Mouse (Mus musculus) kidney, postnatal 25 days (tissue): ENCODE data around the gene Prkaca.
A peak's percentile ranks its signal among the peaks of the same experiment; 100 is the strongest.

Source experiments
- DNase-seq, 2 experiments: peaks; one replicate each; pipeline ENCODE4 v3.0.0; 2021; ENCODE audit warnings: mixed read lengths in 2 of 2

Prkaca gene

DNA sequence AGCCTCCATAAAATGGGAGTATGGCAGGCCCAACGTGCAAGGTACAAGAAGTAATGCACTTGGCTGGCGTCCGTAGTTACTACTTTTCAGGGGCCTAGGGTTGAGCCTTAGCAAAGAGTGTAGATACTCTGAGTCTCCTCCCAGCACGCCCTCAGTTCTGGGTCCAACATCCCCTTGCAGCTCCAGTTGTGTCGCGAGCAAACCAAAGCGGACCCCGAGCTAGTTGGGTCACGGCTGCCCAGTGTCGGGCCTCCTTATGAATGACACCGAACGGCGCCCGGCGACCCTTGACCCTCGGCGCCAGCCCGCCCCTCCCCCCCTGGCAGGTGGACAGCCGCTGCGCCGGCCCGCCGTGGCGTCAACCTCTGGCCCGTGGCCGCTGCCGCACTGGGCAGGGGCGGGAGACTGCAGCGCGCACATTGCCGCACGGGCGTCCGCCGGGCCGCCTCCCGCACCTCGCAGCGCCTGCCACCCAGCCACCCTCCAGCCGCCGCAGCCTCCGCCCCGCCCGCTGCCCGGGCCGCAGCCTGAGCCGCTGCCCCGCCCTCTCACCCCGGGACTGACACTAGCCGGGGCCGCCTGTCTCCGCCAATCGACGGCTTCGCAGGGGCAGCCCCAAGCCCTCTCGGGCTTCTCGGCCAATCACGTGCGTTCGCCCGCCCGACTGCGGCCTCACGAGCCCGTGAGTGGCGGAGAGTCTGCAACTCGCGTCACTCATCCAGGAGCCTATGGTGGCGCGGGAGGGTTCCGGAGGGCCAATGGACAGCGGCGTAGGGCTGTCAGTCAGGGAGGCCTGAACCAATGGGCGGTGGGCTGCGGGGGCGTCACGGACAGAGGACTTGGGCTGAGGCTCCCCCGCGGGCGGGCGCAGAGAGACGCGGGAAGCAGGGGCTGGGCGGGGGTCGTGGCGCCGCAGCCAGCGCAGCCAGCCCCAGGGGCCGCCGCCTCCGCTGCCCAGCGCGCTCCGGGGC lies at the start of gene Prkaca:
Gene Prkaca (plus strand): TSS at position 844 of the 971 bp plus-strand sequence.
- peak; percentile 97 to 100 for DNase-seq

DNA sequence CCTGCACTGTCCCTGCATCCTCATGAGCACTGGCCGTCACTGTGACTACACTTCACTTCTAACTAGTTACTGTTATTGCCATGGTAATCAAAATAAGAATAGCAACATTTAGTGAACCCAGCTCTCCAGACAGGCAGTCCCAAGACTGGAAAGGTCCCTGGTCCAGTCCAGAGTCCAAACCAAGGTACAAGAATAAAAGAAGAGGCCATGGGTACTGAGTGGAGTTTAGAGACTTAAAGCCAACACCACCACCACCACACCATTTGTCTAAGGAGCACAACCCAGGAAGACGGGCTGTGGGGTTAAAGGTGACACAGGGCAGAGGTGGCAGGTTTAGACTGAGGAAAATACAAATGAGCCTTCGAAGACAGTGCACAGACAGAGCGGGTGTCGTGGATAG lies 48.2 kb upstream of the Prkaca start:
- peak; percentile 20 to 65 for DNase-seq

DNA sequence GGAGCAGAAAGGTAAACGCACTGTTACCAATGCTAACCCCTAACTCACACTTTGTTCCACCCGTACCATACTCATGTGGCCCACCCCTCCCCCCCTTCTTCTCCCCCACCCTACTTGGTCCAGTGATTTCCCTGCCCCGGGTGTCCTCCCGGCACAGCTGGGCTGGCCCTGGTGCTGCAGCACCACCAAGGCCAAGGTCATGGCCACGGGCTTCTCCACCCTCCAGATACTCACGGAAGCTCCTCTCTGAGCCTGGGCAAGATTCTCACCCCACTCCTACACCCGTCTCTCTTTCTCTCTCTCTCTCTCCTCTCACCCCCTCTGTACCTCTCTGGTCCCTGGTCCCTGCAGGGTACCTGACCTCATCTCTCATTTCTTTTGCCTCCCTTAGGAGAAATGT lies 46.5 kb upstream of the Prkaca start:
- DNase-seq, result peak in 1 of 2 experiments; percentile 73

DNA sequence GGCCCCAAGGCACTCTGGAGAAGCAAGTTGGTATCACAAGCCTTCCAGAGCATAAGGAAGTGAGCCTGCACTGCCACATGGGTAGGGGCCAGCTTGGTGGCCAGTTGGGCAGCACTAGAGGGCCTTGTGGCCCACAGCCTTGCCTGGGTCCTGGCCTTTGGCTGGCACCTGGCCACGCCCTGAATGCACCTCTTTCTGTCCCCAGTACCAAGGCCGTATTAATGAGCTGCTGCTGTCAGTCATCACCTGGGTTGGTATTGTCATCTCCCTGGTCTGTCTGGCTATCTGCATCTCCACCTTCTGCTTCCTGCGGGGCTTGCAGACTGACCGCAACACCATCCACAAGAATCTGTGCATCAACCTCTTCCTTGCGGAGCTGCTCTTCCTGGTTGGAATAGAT lies 38.6 kb upstream of the Prkaca start:
- no peak for DNase-seq

DNA sequence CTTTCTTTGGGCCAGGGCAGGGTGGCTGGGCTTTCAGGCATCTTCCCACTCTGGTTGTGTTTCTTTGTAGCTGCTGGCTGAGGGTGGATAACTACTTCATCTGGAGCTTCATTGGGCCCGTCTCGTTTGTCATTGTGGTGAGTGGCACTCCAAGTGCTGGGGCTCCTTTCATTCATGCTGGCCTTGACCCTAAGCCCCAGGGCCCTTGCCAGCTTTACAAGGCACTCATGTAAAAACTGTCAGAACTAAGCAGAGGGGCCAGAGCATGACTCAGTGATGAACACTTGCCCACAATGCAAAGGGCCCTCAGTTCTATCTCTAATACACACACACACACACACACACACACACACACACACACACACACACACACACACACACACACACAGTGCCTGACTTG lies 37.8 kb upstream of the Prkaca start:
- DNase-seq, result no peak

DNA sequence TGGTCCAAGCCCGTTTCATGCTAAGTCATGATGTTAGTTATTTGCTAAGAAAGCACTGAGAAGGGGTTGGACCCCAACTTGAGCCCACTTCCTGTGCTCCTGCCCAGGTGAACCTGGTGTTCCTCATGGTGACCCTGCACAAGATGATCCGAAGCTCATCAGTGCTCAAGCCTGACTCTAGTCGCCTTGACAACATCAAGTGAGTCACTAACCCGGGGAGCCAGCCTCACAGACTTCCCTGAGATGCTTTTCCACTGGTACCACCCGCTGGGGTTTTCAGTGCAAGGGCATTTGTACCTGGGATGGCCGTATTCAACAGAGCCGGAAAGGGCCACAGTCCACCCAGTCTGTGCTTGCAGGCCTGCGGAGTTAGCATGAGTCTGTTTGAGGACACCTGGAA lies 37.4 kb upstream of the Prkaca start:
- DNase-seq, result no peak

DNA sequence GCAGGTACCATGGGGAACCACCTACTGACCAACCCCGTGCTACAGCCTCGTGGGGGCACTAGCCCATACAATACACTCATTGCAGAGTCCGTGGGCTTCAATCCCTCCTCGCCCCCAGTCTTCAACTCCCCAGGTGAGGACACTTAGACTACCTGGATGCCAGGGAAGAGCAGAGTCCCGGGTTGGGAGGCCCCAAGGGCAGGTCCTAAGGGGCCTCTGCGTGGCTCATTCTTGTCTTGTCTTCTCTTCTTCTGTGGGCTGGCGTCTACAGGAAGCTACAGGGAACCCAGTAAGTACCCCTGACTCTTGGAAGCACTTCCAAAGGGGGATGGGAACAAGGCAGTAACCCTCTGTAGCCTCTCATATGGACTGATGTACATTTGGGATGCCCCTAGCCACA lies 35.1 kb upstream of the Prkaca start:
- DNase-seq, result peak in 1 of 2 experiments; percentile 26

DNA sequence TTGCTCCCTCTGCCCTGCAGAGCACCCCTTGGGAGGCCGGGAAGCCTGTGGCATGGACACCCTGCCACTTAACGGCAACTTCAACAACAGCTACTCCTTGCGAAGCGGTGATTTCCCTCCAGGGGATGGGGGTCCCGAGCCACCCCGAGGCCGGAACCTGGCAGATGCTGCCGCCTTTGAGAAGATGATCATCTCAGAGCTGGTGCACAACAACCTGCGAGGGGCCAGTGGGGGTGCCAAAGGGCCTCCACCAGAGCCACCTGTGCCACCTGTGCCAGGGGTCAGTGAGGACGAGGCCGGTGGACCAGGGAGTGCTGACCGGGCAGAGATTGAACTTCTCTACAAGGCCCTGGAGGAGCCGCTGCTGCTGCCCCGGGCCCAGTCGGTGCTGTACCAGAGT lies 34.5 kb upstream of the Prkaca start:
- DNase-seq, result peak in 1 of 2 experiments; percentile 29

DNA sequence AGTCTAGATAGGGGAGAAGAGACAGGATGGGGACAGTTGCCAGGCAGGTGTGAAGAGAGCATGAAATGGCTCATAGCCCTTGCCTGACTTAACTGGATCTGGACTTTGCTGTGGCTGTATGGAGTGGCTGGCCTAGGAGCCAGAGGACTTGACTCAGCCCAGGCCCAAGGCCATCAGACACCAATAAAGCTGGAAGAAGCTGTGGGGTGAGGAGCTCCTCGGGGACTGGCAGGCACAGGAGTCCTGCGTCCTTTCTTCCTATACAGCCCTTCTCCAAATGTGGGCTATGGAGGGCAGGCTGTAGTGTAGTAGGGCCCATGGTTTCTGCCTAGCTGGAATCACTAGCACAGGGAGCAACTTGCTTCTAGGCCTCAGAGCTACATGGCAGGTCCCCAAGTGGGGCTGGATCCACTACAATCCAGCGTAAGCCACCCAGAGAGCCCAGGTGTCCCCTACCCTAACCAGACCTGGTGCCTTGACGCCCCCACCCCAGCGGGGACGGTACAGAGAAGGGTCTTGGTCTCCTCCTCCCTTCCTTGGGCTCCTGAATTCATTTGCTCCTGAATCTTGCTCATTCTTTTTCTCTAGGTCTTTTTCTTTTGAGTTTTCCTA lies 31.6 kb upstream of the Prkaca start:
- no peak for DNase-seq

DNA sequence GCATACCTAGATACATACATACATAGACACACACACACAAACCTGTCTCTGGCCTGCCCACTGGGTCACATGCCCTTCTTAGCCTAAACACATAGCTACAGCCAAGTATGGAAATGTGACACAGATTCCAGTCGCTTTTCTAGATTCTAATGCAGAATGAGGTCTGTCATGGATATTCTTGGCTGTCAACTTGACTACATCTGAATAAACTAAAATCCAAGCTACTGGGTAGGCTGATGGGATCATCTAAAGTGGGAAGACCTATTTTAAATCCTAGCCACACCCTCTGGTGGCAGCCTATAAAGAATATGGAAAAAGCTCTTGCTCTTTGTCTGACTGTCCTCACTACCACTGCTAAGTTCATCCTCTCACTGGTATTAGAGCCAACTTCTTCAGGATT lies 30.3 kb upstream of the Prkaca start:
- DNase-seq, result no peak

DNA sequence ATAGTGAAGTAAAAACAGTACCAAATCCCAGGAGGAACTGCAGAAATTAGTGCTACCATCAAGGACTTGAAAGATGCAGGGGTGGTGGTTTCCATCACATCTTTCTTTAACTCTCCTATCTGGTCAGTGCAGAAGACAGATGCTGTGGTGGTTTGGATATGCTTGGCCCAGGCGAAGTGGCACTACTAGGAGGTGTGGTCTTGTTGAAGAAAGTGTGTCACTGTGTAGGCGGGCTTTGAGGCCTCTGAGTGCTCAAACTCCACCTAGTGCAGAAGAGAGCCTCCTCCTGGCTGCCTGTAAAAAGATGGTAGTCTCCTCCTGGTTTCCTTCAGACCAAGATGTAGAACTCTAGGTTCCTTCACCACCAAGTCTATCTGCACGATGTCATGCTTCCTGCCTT lies 27.3 kb upstream of the Prkaca start:
- no peak for DNase-seq

DNA sequence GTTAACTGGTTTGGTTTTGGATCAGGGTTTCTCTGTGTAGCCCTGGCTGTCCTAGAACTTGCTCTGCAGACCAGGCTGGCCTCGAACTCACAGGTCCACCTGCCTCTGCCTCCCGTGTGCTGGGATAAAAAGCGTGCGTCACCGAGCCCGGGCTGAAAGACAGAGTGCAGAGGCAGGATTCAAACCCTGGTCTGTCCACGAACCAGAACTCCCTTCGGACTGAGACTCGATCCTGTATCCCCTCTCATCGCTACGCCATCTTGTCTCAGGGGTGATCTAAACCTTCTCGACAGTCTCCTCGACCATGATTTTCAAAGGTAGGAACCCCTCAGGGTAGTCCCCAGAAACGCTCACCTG lies 18.1 kb upstream of the Prkaca start:
- DNase-seq, result peak in 1 of 2 experiments; percentile 42

DNA sequence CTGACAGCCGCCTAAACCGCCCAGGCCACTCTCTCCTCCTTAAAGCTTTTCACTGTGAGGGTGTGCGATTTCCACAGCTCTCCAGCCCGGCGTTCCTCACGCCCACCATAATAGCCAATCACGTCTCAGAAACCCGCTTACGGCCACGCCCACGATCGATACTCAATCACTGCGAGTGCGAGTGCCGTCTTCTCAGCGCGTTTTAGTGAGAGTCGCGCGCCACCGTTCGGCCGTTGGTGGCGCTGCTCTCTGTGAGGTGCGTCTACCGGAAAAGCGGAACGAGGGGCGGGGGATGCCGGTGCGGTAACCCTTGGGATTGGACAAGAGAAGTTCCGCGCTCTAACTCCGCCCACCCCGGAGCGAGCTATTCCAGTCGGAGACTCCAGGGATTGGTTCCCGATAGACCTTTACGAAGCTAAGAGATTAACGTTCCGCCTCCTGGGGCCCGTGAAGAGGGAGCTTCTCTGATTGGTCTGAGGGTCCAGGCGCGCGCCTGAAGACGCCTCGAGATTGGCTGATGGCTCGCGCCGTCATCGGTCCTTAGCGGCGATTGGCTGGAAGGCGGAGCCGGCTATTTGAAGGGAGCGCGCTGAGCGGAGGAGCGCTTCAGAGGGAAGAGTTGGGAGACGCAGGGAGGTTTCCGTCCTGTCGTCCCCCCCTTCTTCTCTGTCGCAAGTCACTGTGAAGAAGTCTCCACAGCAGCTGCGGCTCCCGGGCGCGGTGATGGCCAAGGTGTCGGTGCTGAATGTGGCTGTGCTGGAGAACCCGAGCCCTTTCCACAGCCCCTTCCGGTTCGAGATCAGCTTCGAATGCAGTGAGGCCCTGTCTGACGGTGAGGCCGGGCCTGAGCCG lies 17.5 kb upstream of the Prkaca start, which contains the start of the genes Gm10644 and Asf1b:
Gene Gm10644 (minus strand): TSS at position 100 of the 852 bp plus-strand sequence.
Gene Asf1b (plus strand): TSS at position 402 of the 852 bp plus-strand sequence.
- peak; percentile 100 for DNase-seq

DNA sequence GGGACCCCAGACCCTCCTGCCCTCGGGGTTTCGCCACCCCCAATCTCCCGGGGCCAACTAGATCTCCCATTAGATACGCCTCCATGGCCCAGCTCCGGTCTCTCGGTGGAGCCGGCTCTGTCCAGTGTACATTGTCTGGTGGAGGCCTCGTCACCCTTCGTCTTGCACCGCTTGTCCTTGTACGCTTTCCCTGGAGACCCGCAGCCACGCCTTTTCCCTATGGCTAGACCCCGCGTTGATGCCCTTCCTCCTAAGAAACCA lies 16.9 kb upstream of the Prkaca start:
- DNase-seq, result no peak

DNA sequence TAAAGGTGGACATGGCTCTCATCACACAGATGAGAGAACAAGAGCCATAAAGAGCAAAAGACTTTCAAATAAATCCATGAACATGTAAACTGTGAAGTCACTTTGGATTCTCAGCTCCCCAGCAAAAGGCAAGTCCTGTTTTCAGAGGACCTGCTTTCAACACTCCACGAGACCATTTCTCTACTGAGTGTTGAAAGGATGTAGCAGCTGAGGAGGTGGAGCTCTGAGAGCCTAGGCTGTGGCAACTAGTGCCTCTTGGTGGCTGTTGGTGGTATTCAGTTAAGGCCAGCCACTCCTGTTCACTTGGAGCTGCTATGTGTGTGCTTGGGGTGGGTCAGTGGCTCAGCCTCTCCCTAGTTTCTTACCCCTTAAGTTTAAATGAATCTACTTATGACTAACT lies 16.0 kb upstream of the Prkaca start:
- no peak for DNase-seq

DNA sequence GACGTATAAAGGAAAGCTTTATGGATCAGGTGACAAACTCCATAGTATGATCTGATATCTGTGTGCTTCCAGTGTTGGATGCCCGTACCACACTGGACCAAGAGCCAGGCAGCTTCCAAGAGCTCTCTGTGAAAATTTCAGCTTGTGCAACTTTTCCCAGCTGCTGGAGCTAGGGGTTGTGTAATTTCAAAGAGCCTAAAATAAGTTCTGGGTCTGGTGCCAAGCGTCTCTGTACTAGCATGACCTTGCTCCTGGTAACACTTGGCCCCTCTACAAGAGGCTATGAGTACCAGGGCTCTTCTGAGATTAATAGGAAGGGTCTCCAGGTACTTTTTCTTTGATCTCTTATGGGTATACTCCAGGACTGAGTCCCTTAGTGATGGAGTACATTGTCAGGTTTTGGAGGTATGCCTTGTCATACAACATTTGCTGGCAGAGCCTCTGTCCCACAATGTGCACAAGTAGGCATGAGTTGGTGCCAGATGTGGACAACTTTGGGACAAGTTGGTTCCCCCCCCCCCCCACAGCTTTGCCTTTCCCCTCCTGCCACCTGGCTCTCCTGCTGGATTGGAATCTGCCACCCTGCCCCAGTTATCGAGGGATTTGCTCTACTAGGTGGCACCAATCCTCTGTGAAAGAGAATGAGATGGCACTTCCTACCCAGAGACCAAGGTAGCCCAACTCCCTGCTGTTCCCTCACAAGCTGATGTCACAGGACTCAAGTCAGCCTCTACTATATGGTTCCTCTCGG lies 8.6 kb upstream of the Prkaca start:
- DNase-seq, result peak; percentile 12 to 38

DNA sequence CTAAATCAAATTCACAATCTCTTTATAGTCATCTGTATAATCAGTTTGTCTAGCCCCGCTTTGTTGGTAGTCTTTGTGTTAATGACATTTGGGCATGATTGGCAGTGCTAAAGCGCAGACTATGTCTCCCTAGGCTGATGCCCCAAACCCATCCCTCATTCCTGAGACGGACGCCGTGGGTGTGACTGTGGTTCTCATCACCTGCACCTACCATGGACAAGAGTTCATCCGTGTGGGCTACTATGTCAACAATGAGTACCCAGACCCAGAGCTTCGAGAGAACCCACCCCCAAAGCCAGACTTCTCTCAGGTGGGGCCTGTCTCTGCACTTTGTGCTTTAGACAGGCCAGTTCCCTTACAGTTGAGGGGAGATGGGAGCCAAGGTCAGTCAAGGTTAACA lies 5.1 kb upstream of the Prkaca start:
- DNase-seq, result no peak

DNA sequence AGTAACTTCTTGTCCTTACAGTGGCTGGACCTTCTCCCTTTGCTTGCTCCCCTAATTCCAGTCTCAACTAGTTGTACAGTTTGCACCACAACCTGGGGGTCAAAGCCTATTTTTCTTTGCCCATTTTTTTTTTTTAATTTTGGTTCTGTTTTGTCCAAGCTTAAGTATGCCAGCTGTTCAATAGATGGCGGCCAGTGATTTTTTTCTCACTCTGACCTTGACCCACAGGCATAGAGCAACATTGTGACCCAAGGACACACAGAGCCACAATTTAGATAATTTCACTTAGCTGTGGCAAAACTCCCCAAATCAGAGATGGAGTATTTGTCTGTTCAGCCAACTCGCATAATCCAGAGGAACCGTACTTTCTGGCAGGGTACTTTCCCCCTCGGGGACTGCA lies 1.7 kb upstream of the Prkaca start:
- DNase-seq, result no peak

DNA sequence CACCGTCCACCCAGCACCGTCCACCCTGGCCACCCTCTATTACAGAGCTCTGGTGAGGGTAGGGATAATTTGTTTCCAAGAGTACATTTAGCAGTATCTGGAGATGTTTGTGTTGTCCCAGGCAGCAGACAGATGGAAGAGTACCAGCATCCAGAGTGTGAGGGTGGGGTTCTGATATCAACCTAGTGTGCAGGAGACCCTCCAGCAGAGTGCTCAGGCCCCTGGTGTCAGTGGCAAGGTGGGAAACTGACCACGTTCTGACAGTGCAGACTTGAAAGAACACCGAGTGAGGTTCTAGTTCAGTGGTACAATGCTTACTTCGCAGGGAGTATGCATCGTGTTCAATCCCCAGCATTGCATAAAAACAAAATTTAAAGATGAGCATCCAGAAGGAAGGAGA lies 1.1 kb upstream of the Prkaca start:
- DNase-seq, result peak in 1 of 2 experiments; percentile 32

DNA sequence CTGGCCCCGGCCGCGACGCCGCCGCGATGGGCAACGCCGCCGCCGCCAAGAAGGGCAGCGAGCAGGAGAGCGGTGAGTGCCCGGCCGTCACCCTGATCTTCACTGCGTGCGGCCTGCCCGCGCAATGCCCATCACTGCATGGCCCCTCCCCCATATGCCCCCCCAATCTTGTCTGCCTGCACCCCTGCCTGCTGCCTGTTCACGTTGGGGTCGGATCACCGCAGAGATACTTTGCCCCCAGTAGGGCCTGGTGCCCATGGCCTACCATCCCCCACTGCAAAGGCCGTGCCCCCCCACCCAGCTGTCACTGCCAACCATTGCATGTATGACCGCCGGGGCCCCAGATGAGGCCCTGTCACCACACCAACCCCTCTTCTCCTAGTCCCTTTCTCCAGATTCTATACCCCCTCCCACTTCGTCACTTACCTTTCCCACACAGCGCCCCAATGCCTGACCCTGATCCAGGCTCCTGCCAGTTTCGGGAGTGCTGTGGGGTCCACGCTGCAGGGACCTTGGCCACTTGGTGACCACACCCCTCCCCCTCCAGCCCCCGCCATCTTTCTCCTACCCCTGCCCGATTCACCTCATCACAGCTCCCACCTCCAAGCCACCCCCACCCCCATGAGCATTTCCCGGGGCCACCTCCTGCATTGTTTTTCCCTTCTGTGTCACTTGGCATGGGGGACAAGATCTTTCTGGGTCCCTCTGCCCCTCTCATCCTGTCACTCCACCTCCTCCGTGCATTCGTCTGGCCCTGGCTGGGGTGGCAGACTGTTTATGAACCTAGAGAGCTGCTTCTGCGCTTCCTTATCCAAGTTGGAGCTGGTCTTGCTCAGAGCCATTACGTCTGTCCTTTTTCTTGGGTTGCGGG lies 603 bp downstream of the Prkaca start:
- peak; percentile 16 to 62 for DNase-seq

DNA sequence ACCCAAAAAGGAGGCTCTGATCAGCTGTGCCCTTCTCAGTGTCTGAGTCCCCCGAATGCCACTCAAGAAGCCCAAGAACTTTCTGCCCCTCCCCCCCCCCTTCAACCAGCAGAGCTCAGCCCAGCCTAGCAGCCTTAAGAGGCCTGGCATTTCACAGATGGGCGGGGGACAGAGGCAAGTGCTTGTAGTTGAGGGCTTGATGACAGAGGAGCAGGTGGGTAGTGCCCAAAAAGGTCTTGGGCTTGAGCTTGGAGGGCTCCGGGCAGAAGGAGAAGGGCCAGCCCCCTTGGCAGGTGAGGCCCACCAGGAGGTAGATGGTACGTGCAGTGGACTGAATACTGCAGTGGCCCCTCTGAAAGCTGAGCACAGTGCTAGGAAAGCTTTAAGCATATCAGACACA lies 1.7 kb downstream of the Prkaca start:
- peak in 1 of 2 experiments; percentile 33 for DNase-seq
